Mouse (Mus musculus) liver, embryonic 16.5 days (tissue): ENCODE data around the gene Spata31d1b. TPM values are rescaled to one million over a fixed set of nuclear protein-coding genes. Genes with fewer than 3 reads are reported as not detected.
"Not testable (repeated sequence)": the region's sequence is repeated elsewhere in the genome, so short reads cannot be mapped to it uniquely, and the experiment has no call there.

Experiments used
- ATAC-seq: fragments of 200-750 bp; cut with Nextera tagmentation; 2 replicates; pipeline ENCODE4 v1.8.0; 2017; ENCODE audit warnings: low read depth, mild to moderate bottlenecking, moderate number of reproducible peaks, moderate library complexity
- H3K27ac ChIP-seq: fragments of 300-500 bp; sonication (generic); 2 replicates; pipeline ENCODE4 v1.5.1; 2014; ENCODE audit warnings: mild to moderate bottlenecking, low read length
- H3K27me3 ChIP-seq: fragments of 300-500 bp; sonication (generic); 2 replicates; pipeline ENCODE4 v1.6.1; 2014; ENCODE audit warnings: low read depth, low read length, mixed read lengths; ENCODE audit not compliant: control insufficient read depth, insufficient read depth
- H3K36me3 ChIP-seq: fragments of 300-500 bp; sonication (generic); 2 replicates; pipeline ENCODE4 v1.6.1; 2014; ENCODE audit warnings: mild to moderate bottlenecking; ENCODE audit not compliant: control insufficient read depth, insufficient read depth
- H3K4me1 ChIP-seq: fragments of 300-500 bp; sonication (generic); 2 replicates; pipeline ENCODE4 v1.6.1; 2014; ENCODE audit warnings: low read depth, low read length, mixed read lengths; ENCODE audit not compliant: control insufficient read depth
- H3K4me2 ChIP-seq: fragments of 300-500 bp; sonication (generic); 2 replicates; pipeline ENCODE4 v1.6.1; 2014; ENCODE audit warnings: low read depth, low read length, mixed read lengths
- H3K4me3 ChIP-seq: fragments of 300-500 bp; sonication (generic); 2 replicates; pipeline ENCODE4 v1.5.1; 2014; ENCODE audit warnings: low read depth, mild to moderate bottlenecking, low read length
- H3K9ac ChIP-seq: fragments of 300-500 bp; sonication (generic); 2 replicates; pipeline ENCODE4 v1.6.1; 2014; ENCODE audit warnings: low read depth, low read length
- H3K9me3 ChIP-seq: fragments of 300-500 bp; sonication (generic); replicated peaks from 2 replicates; pipeline ENCODE4 v1.6.1; 2016; ENCODE audit warnings: low read length; ENCODE audit not compliant: control insufficient read depth
- WGBS: fragments of 180-500 bp; shearing (Covaris S2); extraction: QIAGEN DNeasy Blood & Tissue Kit; methylation state at CpG from one replicate; pipeline ENCODE4 v1.1.7; 2014; ENCODE audit not compliant: insufficient replicate concordance; 5-methylcytosine and 5-hydroxymethylcytosine counted together
- polyA plus RNA-seq: library from polyadenylated mRNA; unstranded; fragments of >200 nt; fragmentation: Nextera tagmentation; extraction: Ambion mirVana; gene quantifications from 2 replicates; pipeline ENCODE4 v1.2.1, GENCODE M21; 2015

The Spata31d1b gene
- polyA plus RNA-seq, 1 experiment from 2014 or later, result not detected

- Histone ChIP-seq H3K4me3 (no peak overlapping the region), H3K4me2 (no peak overlapping the region), H3K4me1 (no peaks in the 10 kb centered on the region), H3K9me3 (no peaks in the 10 kb centered on the region), H3K27me3 (no peaks in the 10 kb centered on the region), H3K36me3 (no peaks in the 10 kb centered on the region), H3K27ac (no peak overlapping the region), H3K9ac (no peak overlapping the region)
- WGBS, result 57% methylated on average over 9 of the region's 9 CpGs
- ATAC-seq, result no peak
Measured at GRCm38 (mm10) chr13:59689313-59689712, 22.8 kb upstream of the Spata31d1b start.

GRCm38 (mm10) chr13:59689843-59690242, 22.2 kb upstream of the Spata31d1b start:
- Histone ChIP-seq H3K36me3 (no peaks in the 10 kb centered on the region), H3K9ac (no peak overlapping the region), H3K4me1 (no peaks in the 10 kb centered on the region), H3K9me3 (no peaks in the 10 kb centered on the region), H3K27ac (no peak overlapping the region), H3K4me3 (no peak overlapping the region), H3K4me2 (no peak overlapping the region), H3K27me3 (no peaks in the 10 kb centered on the region)
- 57% methylated on average over 3 of the region's 3 CpGs for WGBS
- no peak for ATAC-seq

GRCm38 (mm10) chr13:59690576-59690975, 21.5 kb upstream of the Spata31d1b start:
- Histone ChIP-seq H3K9me3 (no peaks in the 10 kb centered on the region), H3K4me1 (no peaks in the 10 kb centered on the region), H3K27me3 (no peaks in the 10 kb centered on the region), H3K9ac (no peak overlapping the region), H3K4me3 (no peak overlapping the region), H3K36me3 (no peaks in the 10 kb centered on the region), H3K27ac (no peak overlapping the region), H3K4me2 (no peak overlapping the region)
- ATAC-seq, result no peak
- 73% methylated on average over 7 of the region's 7 CpGs for WGBS

GRCm38 (mm10) chr13:59691478-59691877, 20.6 kb upstream of the Spata31d1b start:
- ATAC-seq, result no peak
- Histone ChIP-seq H3K9me3 (no peaks in the 10 kb centered on the region), H3K9ac (no peak overlapping the region), H3K4me3 (no peak overlapping the region), H3K4me1 (no peaks in the 10 kb centered on the region), H3K27me3 (no peaks in the 10 kb centered on the region), H3K27ac (no peak overlapping the region), H3K36me3 (no peaks in the 10 kb centered on the region), H3K4me2 (no peak overlapping the region)
- WGBS, result 66% methylated on average over 10 of the region's 10 CpGs

GRCm38 (mm10) chr13:59694008-59694407, 18.1 kb upstream of the Spata31d1b start, which contains the start of gene 4921517D22Rik:
TSS of gene 4921517D22Rik (minus strand) at chr13:59694108.
- H3K4me3 ChIP-seq, result no peak within 1 kb of the TSS
- H3K4me1 ChIP-seq, result no peaks in the 10 kb centered on the region
- no peaks in the 10 kb centered on the region; the same call in 1 of the 2 replicates for H3K27me3 ChIP-seq
- H3K27ac ChIP-seq, result no peak within 1 kb of the TSS
- no peak within 1 kb of the TSS for H3K4me2 ChIP-seq
- ATAC-seq, result no peak
- H3K9me3 ChIP-seq, result no peaks in the 10 kb centered on the region
- 70% methylated on average over 3 of the region's 3 CpGs for WGBS
- H3K36me3 ChIP-seq, result no peaks in the 10 kb centered on the region
- H3K9ac ChIP-seq, result no peak within 1 kb of the TSS

GRCm38 (mm10) chr13:59695781-59696180, 16.3 kb upstream of the Spata31d1b start:
- no peak overlapping the region for H3K4me2 ChIP-seq

GRCm38 (mm10) chr13:59699131-59699530, 13.0 kb upstream of the Spata31d1b start:
- 76% methylated on average over 8 of the region's 8 CpGs for WGBS
- H3K9me3 ChIP-seq, result no peaks in the 10 kb centered on the region
- no peak overlapping the region for H3K4me3 ChIP-seq
- H3K27ac ChIP-seq, result no peak overlapping the region
- ATAC-seq, result no peak
- H3K27me3 ChIP-seq, result peaks cover 9% of the 10 kb centered on the region
- H3K9ac ChIP-seq, result no peak overlapping the region
- no peaks in the 10 kb centered on the region for H3K4me1 ChIP-seq
- no peaks in the 10 kb centered on the region for H3K36me3 ChIP-seq
- no peak overlapping the region for H3K4me2 ChIP-seq

More at GRCm38 (mm10) chr13:59695781-59696180, 16.3 kb upstream of the Spata31d1b start:
- no peaks in the 10 kb centered on the region for H3K4me1 ChIP-seq
- no peaks in the 10 kb centered on the region for H3K36me3 ChIP-seq
- no peaks in the 10 kb centered on the region for H3K9me3 ChIP-seq
- no peak overlapping the region for H3K27ac ChIP-seq
- H3K4me3 ChIP-seq, result no peak overlapping the region
- 72% methylated on average over 7 of the region's 7 CpGs for WGBS
- no peak for ATAC-seq
- H3K9ac ChIP-seq, result no peak overlapping the region
- H3K27me3 ChIP-seq, result no peaks in the 10 kb centered on the region; the same call in 1 of the 2 replicates

GRCm38 (mm10) chr13:59700137-59700536, 11.9 kb upstream of the Spata31d1b start:
- not testable (repeated sequence) for ATAC-seq, H3K36me3 ChIP-seq, H3K9ac ChIP-seq, H3K9me3 ChIP-seq, H3K4me1 ChIP-seq, H3K4me2 ChIP-seq, H3K27ac ChIP-seq, H3K4me3 ChIP-seq
- 50% methylated on average over 1 of the region's 1 CpGs for WGBS
- peaks cover 18% of the 10 kb centered on the region for H3K27me3 ChIP-seq

GRCm38 (mm10) chr13:59703514-59703913, 8.6 kb upstream of the Spata31d1b start:
- Histone ChIP-seq H3K9me3 (no peaks in the 10 kb centered on the region), H3K4me2 (no peak overlapping the region), H3K36me3 (no peaks in the 10 kb centered on the region), H3K4me3 (no peak overlapping the region), H3K27ac (no peak overlapping the region), H3K4me1 (no peaks in the 10 kb centered on the region), H3K27me3 (peaks cover 18% of the 10 kb centered on the region), H3K9ac (no peak overlapping the region)
- ATAC-seq, result no peak
- WGBS, result 66% methylated on average over 12 of the region's 12 CpGs
